Mouse (Mus musculus) gastrocnemius, adult 8-10 months (tissue): ENCODE results near the gene Skint4. TPM values are rescaled to one million over a fixed set of nuclear protein-coding genes. Genes with fewer than 3 reads are reported as not detected.

Experiments
- DNase-seq, 2 experiments: peaks; one replicate each; pipeline ENCODE4 v3.0.0; 2022; ENCODE audit warnings: low spot score in 2 of 2
- total RNA-seq, 4 experiments: library from RNA; stranded (reverse); gene quantifications; 2 replicates each; pipeline ENCODE4 v1.2.4; 2022

The Skint4 gene
- not detected for total RNA-seq

GRCm38 (mm10) chr4:112071716-112072115, at the start of gene Skint4:
Gene Skint4, plus strand, starts transcription at chr4:112072016.
- DNase-seq = no peak

Other genes with a start within 250 kb of the Skint4 start
- not detected for gene Slc5a9, start 169.1 kb upstream of the Skint4 start, total RNA-seq
- gene Skint8, start 152.6 kb upstream of the Skint4 start, total RNA-seq = not detected
- gene Skint7, start 99.1 kb upstream of the Skint4 start, total RNA-seq = not detected
- not detected for gene Skint1, start 65.7 kb upstream of the Skint4 start, total RNA-seq
- gene Skint3, start 160.2 kb downstream of the Skint4 start, total RNA-seq = not detected